Mouse (Mus musculus): ENCODE data around the gene Wdr82. TPM values are rescaled to one million over a fixed set of nuclear protein-coding genes. Genes with fewer than 3 reads are reported as not detected.

The Wdr82 gene
- total RNA-seq (2014; fragmentation: Nextera tagmentation) = 59.4 and 68.2 TPM in 2 replicates
- 68.6 and 86.0 TPM in 2 replicates for total RNA-seq (2017)

DNA sequence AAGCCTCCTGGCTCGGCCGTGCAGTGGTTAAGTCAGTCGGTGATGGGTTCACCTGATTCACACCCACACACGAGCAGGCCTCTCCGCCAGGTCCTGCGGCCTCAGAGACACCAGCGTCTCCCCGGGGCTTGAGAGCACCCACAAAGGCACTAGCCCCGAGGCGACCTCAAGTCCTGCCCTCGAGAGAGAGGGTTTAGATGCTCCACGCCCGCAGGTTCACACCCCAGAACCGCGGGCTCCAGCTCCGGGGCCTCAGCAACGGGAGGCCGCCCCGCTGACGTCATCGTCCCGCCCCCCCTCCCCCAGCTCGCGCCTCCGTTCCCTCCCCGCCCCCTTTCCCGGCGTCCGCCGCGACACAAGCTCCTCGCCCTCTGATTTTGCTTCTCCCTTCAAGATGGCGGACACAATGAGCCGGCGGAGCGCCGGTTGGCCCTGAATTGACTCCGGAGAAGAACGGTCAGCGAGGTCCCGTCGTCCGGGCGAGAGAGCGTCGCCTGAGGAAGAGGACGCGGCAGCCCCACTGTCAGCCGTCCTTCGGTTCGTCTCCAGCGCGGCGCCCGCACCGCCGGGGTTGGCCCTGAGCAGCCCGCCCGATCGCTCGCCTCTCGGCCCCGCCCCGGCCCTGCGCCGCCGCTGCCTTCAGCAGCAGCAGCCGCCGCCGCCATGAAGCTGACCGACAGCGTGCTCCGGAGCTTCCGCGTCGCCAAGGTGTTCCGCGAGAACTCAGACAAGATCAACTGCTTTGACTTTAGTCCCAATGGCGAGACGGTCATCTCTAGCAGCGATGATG, at the start of gene Wdr82:
Wdr82 (plus strand) TSS at position 373 of the 790 bp plus-strand sequence.
- ATAC-seq (replicated peaks; ENCODE audit: poor library complexity, severe bottlenecking) = peak; percentile 81

DNA sequence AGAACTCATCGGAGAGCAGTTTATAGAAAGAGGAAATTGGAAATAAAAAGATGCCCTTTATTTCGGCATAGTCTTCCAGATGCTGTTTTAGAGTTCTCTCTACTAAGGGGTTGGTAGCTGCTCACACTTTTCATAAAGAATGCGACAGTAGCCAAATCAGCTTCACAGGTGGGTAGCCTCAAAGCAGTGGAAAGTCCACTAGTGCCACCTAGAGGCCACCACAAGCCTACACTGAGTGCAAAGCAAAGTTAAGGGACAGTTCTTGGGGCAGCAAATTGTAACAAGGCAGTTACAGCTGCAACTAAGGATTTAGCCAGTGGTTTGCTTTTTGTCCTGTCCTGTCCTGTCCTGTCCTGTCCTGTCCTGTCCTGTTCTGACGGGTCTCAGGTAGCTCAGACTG, 47.1 kb upstream of the Wdr82 start:
- peak; percentile 63 for ATAC-seq (replicated peaks; ENCODE audit: poor library complexity, severe bottlenecking)

DNA sequence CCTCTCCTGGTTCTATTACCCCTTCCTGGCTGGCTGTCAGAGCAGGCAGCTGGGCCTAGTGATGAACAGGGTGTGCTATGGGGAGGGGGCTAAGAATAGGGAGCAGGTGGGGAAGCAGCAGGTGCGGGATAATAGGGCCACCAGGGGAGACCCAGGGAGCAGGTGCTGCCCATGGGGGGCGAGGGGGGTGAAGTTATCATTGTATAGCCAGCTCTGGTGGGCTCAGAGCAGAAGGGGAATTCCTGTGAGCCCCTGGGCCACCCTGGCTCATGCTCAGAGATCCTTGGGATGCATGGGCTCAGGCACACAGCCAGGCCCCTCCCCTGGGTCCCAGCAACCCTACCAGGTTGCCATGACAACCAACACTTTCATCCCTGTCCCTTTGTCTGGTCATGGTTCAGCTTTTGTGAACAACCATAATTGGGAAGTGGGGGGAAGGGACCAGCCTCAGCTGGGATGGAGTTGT, 43.9 kb upstream of the Wdr82 start:
- no peak for ATAC-seq (replicated peaks; ENCODE audit: poor library complexity, severe bottlenecking)

DNA sequence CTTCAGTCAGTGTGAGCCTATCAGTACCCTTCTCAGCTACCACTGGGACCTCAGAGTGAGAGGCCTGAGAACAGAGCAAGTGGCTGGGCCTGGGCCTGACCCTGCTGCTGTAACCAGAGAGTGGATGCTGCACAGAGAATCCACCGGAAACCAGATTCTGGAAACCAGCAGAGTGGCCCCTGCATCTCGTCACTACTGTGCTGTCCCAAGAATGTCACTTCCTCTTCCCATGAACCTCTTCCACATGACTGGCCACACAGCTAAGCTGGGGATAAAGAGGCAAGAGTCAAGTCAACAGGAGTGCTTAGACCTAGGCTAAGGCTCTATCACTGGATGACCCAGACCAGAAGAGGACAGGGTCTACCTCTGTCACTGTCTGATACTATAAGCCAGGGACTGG, 41.7 kb upstream of the Wdr82 start:
- peak; percentile 65 for ATAC-seq (replicated peaks; ENCODE audit: poor library complexity, severe bottlenecking)

DNA sequence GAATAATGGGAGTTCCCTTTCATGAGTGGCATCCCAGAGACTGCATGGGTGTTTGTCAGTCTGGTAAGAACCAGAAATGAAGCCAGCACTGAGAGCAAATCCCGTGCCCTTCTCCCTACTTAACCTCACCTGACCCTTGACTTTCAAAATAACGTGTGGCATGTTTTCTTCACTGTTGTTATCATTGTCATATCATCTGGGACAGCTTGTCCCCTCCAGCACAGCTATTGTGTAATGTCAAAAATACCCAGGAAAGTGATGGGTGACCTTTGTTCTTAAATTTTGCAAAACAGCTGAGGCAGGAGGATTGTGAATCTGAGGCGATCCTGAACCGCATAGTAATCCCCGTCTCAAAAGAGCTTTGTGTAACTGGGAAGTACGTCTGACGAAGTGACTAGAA, 40.5 kb upstream of the Wdr82 start:
- ATAC-seq (replicated peaks; ENCODE audit: poor library complexity, severe bottlenecking) = no peak

DNA sequence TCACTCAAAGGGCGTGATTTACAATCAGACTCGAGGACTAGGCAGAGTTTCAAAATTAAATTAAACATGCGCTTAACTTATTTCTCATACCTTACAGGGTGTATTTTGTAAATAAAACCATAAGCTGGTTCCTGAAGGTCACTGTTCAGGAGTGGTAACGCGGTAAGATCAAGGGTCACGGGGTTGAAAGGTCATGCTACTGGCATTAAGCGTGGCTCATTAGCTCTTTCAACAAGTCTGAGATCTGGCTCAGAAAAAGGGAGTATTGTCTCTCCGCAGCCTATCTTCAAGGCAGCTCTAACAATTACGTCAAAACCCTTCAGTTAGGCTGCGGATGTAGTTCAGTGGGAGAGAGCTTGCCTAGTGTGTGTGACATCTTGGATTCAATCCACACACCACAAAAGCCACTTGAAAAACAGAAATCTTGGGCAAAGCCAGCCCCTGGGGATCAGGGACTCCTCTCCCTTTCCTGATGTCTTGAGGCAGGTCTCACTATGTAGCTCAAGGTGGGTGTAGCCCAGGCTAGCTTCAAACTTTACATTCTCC, 33.0 kb upstream of the Wdr82 start:
- no peak for ATAC-seq (replicated peaks; ENCODE audit: poor library complexity, severe bottlenecking)

DNA sequence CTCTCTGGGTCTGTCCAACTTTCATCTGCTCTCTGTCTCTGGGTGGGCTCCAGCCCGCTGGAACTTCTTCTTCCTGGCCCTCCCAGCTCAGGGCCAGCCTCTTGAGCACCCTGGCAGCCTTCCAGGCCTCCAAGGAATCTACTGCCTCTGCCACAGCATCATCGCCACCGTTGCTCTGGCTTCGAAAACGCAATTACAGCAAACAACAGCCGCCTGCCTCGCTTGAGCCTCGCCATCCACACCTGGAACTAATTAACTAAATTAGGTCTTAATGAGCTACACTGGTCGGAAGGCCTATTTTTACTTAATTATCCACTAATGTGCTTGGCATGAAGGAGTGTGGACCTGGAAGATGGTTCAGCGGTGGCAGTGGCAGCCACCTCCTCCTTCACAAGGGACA, 31.0 kb upstream of the Wdr82 start:
- no peak for ATAC-seq (replicated peaks; ENCODE audit: poor library complexity, severe bottlenecking)

DNA sequence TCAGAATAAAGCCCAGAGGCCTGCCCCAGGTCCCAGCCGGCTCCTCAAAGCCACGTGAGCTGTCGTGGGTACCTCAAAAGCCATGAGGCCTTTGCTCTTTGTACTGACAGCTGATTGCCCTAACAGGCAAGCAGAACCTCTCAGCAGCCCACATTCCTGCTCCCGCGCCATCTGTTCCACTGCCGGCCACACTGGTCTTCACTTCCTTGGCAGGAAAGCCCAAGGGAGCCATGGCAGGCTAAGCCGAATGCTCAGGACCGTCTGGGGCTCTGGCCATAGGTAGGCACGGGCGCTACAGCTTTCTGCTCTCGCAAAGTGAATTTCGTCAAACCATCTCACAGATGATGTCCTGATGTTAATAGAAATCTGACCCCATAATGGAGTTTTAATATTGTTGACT, 28.8 kb upstream of the Wdr82 start:
- ATAC-seq (replicated peaks; ENCODE audit: poor library complexity, severe bottlenecking) = no peak

DNA sequence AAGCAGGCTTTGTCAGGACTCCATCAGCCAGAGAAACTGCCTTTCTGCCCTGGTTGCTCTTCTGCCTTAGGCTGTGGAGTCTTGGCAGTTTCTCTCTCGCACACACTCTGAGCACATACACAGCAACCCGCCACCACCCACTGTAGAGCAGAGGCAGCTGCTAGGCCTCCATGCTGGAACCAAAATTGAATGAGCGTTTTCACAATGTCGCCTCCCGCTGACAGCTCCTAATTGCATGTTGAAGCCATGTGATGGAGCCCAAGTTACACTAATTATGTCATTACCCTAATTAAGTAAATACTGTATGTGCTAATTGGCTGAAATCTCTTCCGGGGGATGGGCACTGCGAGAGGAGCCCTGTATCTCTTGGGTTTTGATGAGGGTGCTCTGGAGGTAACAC, 26.6 kb upstream of the Wdr82 start:
- ATAC-seq (replicated peaks; ENCODE audit: poor library complexity, severe bottlenecking) = no peak

DNA sequence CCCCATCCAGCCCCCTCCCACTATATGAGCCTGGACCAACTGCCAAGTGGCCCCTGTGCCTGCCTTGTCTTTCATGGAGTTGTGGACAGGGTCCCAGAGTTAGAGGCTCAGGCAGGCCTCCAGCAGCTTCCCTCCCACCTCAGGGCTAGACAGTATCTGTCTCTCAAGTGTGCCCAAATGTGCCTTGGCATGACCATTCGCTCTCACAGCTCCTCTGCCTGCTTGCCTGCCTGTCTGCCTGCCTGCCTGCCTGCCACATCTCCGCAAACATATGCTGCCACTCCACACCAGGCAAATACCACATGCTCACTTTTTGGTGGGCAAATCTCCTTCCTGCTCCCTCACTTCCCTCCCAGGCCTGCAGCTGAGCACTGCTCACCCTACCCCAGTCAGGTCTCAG, 25.1 kb upstream of the Wdr82 start:
- ATAC-seq (replicated peaks; ENCODE audit: poor library complexity, severe bottlenecking) = no peak

DNA sequence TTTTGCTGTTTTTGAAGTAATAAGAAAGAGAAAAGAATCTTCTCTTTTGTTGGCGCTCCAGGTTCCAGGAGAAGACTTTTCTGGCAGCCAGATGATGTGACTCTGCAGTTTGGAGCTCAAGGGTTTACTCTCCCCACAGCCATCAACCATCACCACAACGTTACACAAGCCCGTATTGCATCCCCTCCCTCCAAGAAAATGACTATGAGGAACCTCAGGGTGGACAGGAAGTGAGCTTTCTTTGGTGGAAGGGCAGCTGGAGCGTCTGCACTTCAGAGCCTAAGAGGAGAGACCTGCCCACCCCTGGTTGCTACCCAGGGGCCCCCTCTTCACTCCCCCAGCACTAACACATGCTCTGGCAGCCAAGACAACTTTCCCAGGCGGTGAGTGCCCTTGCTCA, 23.4 kb upstream of the Wdr82 start:
- peak; percentile 89 for ATAC-seq (replicated peaks; ENCODE audit: poor library complexity, severe bottlenecking)

DNA sequence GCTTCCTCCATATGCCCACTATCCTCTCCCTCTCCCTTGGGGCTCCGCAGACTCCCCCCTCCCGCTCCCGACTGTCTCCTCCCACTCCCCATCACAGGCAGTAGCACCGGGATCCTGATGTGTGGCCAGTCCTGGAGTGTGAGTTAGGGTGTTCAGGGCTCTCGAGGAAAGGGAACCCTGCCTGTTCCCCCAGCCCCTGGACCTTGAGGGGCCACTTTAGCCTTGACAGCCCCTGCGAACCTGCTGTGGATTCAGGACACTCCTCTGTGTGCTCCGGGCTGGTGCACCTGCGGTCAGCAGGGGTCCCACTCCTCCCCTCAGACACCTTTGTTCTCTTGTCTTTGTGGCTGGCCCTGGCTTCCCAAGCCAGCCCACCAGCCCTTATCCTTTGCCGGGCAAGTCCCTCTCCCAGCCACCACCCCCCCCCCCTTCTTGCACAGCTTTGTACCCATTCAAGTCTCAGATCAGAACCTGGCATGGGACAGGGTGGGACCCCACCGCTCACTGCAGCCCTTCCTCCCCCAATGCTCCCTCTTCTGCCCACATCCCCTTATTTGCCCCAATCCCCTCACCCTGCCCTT, 22.8 kb upstream of the Wdr82 start:
- no peak for ATAC-seq (replicated peaks; ENCODE audit: poor library complexity, severe bottlenecking)

DNA sequence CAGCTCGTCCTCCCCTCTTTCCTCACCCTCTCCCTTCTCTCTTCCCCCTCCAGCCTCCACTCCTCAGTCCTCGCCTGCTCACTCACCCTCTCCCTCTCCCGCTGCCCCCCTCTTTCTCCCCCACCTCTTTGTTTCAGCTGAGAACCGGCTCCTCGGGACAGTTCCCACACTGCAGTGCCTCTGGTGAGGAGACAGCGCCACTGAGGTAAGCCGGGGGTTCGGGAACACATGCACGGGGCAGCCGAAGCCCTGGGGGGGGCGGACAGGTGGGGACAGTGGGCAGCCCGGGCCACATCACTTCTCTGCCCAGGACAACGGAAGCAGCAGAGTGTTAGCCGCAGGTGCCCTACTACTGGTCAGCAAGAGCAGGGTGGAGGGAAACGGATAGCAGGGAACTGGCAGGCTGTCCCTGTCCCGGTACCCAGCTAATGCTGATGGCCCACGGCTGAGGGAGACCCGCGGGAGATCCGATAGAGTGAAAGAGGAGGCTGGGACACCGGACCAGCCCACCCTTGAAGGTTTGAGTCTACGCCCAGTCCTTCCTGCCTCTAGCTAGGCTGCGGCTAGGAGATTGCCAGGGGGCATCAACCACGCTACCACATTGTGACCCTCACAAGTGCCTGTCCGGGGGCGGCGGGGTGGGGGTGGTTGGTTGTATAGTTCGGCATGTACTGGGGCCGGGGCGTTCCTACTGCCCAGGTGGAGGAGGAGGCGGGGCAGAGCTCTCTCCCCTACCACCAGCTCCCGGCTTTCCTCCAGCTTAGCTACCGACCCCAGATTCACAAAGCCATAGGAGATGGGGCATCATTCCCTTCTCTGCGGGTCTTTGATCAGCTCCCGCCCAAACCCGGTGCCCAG, 22.0 kb upstream of the Wdr82 start:
- peak; percentile 8 for ATAC-seq (replicated peaks; ENCODE audit: poor library complexity, severe bottlenecking)

DNA sequence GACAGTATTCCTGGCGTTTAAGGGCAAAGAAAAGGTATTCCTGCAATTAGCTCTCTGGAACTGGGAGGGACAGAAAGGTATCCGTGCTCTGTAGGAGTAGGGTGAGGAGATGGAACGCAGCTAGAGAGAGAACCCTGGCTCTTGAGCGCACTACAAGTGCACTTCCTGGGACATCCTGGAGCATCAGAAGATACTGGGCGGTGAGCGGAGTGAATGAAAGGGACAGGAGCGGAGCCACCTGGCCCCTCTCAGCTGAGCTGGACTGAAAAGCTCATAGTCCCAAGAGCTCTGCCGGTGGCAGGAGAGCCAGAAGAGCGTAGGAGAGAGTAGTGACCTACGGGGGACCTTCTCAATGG, 21.4 kb upstream of the Wdr82 start:
- ATAC-seq (replicated peaks; ENCODE audit: poor library complexity, severe bottlenecking) = no peak

DNA sequence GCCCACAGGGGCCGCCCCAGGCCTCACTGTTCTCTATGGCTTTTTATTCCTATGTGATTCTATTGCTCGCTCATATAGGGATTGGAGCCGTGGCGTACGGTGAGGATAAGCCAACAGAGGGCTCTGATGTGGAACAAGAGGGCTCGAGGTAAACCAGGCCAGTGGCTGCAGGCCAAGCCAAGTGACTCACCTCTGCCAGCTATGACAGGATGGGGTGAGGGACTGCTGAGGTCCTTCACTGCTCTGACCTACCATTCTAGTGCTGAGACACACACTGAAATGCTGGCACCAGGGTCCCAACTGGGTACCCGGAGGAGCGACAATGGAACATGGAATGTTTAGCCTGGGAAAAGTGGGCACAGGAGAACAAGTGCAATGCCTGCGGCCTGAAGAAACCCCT, 16.6 kb upstream of the Wdr82 start:
- no peak for ATAC-seq (replicated peaks; ENCODE audit: poor library complexity, severe bottlenecking)

DNA sequence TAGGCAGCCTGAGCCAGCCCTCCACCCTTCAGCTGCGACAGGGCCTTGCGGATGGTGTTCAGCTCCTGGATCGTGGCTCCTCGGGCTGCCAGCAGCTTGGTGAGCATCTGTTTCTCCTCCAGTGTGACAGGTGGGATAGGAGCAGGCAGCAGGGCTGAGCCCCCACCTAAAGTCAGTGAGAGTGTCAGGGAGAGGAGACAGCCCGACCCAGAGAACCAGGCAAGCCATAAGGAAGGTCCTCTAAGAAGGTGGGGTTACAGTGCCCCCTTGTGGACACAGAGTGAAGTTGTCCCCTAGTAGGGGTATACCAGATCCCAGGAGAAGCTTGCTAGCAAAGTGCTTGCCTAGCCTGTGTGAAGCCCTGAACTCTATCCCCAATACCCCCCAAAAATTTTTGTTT, 14.3 kb upstream of the Wdr82 start:
- peak; percentile 61 for ATAC-seq (replicated peaks; ENCODE audit: poor library complexity, severe bottlenecking)

DNA sequence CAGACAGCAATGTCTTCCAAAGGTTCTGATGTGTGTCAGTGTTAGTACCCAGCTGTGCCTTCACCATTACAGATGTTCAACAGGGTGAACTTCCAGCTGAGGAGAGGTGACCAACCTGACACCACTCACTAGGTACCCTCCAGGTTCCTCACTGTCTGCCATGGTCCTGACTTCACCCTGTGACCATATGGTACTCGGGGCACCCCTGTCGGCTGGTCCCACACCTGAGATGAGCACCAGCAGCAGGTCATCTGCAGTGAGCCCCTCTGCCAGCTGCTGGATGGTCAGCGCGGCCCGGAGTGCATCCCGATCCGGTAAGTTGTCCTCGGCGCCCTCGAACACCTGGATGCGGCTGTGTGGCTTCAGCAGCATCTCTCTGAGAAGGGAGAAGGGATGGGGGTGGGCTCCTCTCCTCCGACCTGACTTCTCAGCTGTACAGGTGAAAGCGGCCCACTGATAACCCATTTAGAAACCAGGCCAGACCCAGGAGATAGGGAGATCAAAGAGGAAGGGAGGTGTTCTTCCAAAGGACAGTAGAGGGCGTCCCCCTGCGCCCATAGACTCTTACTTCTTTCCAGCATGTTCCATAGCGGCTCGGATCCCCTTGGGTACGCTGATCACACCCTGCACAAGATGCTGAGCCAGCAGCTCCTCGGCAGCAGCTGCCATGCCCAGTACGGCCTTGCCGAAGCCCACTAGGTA, 13.7 kb upstream of the Wdr82 start:
- no peak for ATAC-seq (replicated peaks; ENCODE audit: poor library complexity, severe bottlenecking)

DNA sequence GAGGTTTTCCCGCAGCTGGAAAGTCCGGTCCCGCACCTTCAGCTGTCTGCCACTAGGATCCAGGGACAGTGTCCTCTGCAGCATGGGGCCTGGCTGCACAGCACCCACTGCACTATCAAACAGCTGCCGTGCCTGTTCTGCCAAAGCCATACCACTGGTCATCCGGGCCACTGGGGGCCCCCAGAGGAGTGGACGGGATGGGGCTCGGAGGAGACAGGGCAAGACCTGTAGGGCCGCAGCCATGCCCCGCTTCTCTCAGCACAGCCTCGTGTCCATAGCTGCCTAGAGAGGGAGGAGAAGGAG, 13.2 kb upstream of the Wdr82 start:
- ATAC-seq (replicated peaks; ENCODE audit: poor library complexity, severe bottlenecking) = no peak

DNA sequence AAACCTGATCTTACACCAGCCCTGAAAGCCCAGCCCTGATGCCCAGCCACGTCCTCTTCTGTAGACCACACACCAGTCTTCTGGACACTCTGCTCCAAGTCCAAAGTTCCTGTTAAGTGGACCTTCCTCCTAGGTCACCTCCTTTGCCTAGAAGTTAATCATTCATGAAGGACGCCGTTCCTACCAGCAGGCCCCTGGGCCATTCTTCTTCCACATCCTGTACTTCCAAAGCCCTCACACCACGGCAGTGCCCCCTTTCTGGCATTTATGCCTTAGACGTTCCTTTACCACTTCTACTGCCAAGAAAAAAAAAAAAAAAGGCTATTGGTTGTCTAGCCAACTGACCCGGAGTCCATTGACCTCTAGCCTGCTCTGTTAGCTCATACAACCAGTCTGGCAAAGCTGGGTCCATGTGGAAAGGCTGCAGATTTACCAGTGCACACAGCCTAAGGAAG, 12.7 kb upstream of the Wdr82 start, which contains the start of gene Glyctk:
Glyctk (minus strand) TSS at position 102 of the 455 bp plus-strand sequence.
- ATAC-seq (replicated peaks; ENCODE audit: poor library complexity, severe bottlenecking) = no peak

DNA sequence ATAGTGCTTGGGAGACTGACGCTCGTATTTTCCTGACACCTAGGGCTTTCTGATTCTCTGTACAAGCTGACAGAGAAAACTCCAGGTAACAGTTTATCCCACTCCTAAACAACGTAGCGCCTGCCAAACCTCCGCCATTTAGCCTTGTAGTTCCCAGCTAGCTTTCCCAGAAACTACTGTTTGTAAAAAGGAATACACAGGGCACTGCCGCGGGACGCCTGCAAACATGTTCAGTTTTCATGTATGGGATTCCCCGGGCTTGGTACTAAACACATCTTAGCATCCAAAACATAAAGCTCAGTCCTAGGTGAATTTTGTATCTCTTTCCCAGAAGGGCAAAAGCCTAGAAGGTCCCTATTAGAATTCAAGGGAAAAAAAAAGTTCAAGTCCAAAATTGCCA, 11.5 kb upstream of the Wdr82 start:
- no peak for ATAC-seq (replicated peaks; ENCODE audit: poor library complexity, severe bottlenecking)
